Mouse (Mus musculus) kidney, embryonic 14.5 days (tissue): ENCODE measurements around the gene Cebpb. TPM values are rescaled to one million over a fixed set of nuclear protein-coding genes. Genes with fewer than 3 reads are reported as not detected.

Source experiments
- ATAC-seq: fragments of 200-750 bp; cut with Nextera tagmentation; 2 replicates; pipeline ENCODE4 v1.8.0; 2017; ENCODE audit warnings: moderate number of reproducible peaks, mild to moderate bottlenecking, moderate TSS enrichment, moderate library complexity; ENCODE audit not compliant: low FRiP score, low TSS enrichment
- H3K27ac ChIP-seq: fragments of 300-500 bp; sonication (generic); 2 replicates; pipeline ENCODE4 v1.5.1; 2014; ENCODE audit warnings: low read depth, mild to moderate bottlenecking, low read length, moderate library complexity, mixed read lengths
- H3K27me3 ChIP-seq: fragments of 300-500 bp; sonication (generic); 2 replicates; pipeline ENCODE4 v1.6.1; 2014; ENCODE audit warnings: mild to moderate bottlenecking, low read length; ENCODE audit not compliant: control insufficient read depth, insufficient read depth
- H3K36me3 ChIP-seq: fragments of 300-500 bp; sonication (generic); 2 replicates; pipeline ENCODE4 v1.6.1; 2014; ENCODE audit warnings: low read length, mixed read lengths; ENCODE audit not compliant: control insufficient read depth, insufficient read depth
- H3K4me1 ChIP-seq: fragments of 300-500 bp; sonication (generic); 2 replicates; pipeline ENCODE4 v1.6.1; 2014; ENCODE audit warnings: low read length, mixed read lengths; ENCODE audit not compliant: control insufficient read depth, insufficient read depth
- H3K4me2 ChIP-seq: fragments of 300-500 bp; sonication (generic); replicated peaks from 2 replicates; pipeline ENCODE4 v1.6.1; 2014; ENCODE audit warnings: low read depth, mild to moderate bottlenecking, low read length
- H3K4me3 ChIP-seq: fragments of 300-500 bp; sonication (generic); 2 replicates; pipeline ENCODE4 v1.5.1; 2014; ENCODE audit warnings: mild to moderate bottlenecking, low read length
- H3K9ac ChIP-seq: fragments of 300-500 bp; sonication (generic); 2 replicates; pipeline ENCODE4 v1.6.1; 2014; ENCODE audit warnings: low read depth, mild to moderate bottlenecking, low read length, moderate library complexity
- H3K9me3 ChIP-seq: fragments of 300-500 bp; sonication (generic); 2 replicates; pipeline ENCODE4 v1.6.1; 2016; ENCODE audit warnings: low read length; ENCODE audit not compliant: control insufficient read depth
- WGBS: fragments of 180-500 bp; shearing (Covaris S2); extraction: QIAGEN DNeasy Blood & Tissue Kit; methylation state at CpG from one replicate; pipeline ENCODE4 v1.1.7; 2014; 5-methylcytosine and 5-hydroxymethylcytosine counted together
- polyA plus RNA-seq: library from polyadenylated mRNA; unstranded; fragments of >200 nt; fragmentation: Nextera tagmentation; extraction: Ambion mirVana; gene quantifications from 2 replicates; pipeline ENCODE4 v1.2.1, GENCODE M21; 2014

Cebpb gene
- polyA plus RNA-seq, 1 experiment from 2014 or later, result 7.7 TPM

- Histone ChIP-seq H3K36me3 (no peaks in the 10 kb centered on the region), H3K9ac (0 out of 2 replicates have a peak overlapping the region, but pooled peaks have one; percentile 18), H3K27ac (no peak overlapping the region), H3K9me3 (no peaks in the 10 kb centered on the region), H3K4me3 (no peak overlapping the region), H3K4me2 (no peak overlapping the region), H3K4me1 (peaks cover 3% of the 10 kb centered on the region; the same call in 1 of the 2 replicates), H3K27me3 (no peaks in the 10 kb centered on the region)
- no peak for ATAC-seq
- 60% methylated on average over 11 of the region's 11 CpGs for WGBS
Measured at GRCm38 (mm10) chr2:167706183-167706939, 17.6 kb downstream of the Cebpb start.

DNA sequence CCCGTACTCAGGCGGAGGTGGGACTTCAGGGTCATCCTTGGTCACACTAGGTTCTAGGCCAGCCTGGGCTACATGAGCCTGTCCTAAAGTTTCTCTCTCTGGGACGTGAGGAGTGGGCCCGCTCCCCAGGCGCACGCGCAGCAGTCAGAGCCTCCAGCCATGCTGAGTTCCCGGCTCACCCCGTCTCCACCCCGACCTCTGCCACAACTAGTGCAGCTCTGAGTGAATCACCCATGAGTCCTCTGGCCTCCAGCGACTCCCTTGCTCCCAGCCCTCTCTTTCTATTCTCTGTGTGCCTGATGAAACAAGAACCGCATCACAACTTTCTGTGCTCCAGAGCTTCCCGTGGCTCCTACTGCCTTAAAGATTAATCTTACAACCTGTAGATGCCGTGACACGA is 19.7 kb downstream of the Cebpb start:
- no peak overlapping the region for H3K9ac ChIP-seq
- H3K4me2 ChIP-seq, result no peak overlapping the region
- no peak overlapping the region for H3K27ac ChIP-seq
- H3K4me1 ChIP-seq, result peaks cover 3% of the 10 kb centered on the region; the same call in 1 of the 2 replicates
- 49% methylated on average over 15 of the region's 15 CpGs for WGBS
- H3K9me3 ChIP-seq, result no peaks in the 10 kb centered on the region
- H3K27me3 ChIP-seq, result no peaks in the 10 kb centered on the region
- H3K36me3 ChIP-seq, result no peaks in the 10 kb centered on the region
- no peak for ATAC-seq
- H3K4me3 ChIP-seq, result no peak overlapping the region

DNA sequence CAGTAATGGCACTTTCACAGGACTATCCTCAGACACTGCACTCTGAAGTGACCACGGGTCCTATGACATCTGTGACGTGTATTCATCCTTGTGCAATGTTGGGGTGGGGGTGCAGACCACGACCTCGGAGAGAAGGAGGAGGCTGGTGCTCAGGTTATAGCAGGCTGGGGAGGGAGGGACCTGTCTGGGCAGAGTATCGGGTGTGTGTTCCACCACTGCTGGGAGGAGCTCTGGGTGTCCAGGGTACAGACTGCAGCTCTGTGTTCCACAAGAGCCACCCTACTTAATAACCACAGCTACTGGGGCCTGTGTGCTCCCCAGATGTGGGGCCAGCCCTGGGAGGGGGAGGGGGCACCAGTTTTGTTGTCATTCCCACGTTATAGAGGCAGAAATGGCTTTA is 21.3 kb downstream of the Cebpb start:
- no peak for ATAC-seq
- 43% methylated on average over 6 of the region's 6 CpGs for WGBS

GRCm38 (mm10) chr2:167710574-167710973 is 21.9 kb downstream of the Cebpb start:
- Histone ChIP-seq H3K4me1 (peaks cover 3% of the 10 kb centered on the region; the same call in 1 of the 2 replicates), H3K9ac (no peak overlapping the region)
- 69% methylated on average over 6 of the region's 6 CpGs for WGBS

More for the DNA sequence above, 21.3 kb downstream of the Cebpb start:
- Histone ChIP-seq H3K27ac (no peak overlapping the region), H3K4me3 (no peak overlapping the region), H3K27me3 (no peaks in the 10 kb centered on the region), H3K4me1 (peaks cover 3% of the 10 kb centered on the region; the same call in 1 of the 2 replicates), H3K9me3 (no peaks in the 10 kb centered on the region), H3K9ac (no peak overlapping the region), H3K36me3 (no peaks in the 10 kb centered on the region), H3K4me2 (no peak overlapping the region)

GRCm38 (mm10) chr2:167712872-167713821 is 24.4 kb downstream of the Cebpb start:
- peaks cover 3% of the 10 kb centered on the region; the same call in 1 of the 2 replicates for H3K4me1 ChIP-seq
- H3K27me3 ChIP-seq, result no peaks in the 10 kb centered on the region
- H3K36me3 ChIP-seq, result no peaks in the 10 kb centered on the region
- peak; percentile 69; the same call in 1 of the 2 replicates for ATAC-seq
- WGBS, result 61% methylated on average over 17 of the region's 23 CpGs
- no peak overlapping the region for H3K27ac ChIP-seq
- H3K9me3 ChIP-seq, result no peaks in the 10 kb centered on the region
- no peak overlapping the region for H3K9ac ChIP-seq
- no peak overlapping the region for H3K4me3 ChIP-seq
- H3K4me2 ChIP-seq, result no peak overlapping the region

More at GRCm38 (mm10) chr2:167710574-167710973, 21.9 kb downstream of the Cebpb start:
- Histone ChIP-seq H3K4me2 (no peak overlapping the region), H3K27ac (no peak overlapping the region), H3K9me3 (no peaks in the 10 kb centered on the region), H3K27me3 (no peaks in the 10 kb centered on the region), H3K4me3 (no peak overlapping the region), H3K36me3 (no peaks in the 10 kb centered on the region)
- no peak for ATAC-seq

DNA sequence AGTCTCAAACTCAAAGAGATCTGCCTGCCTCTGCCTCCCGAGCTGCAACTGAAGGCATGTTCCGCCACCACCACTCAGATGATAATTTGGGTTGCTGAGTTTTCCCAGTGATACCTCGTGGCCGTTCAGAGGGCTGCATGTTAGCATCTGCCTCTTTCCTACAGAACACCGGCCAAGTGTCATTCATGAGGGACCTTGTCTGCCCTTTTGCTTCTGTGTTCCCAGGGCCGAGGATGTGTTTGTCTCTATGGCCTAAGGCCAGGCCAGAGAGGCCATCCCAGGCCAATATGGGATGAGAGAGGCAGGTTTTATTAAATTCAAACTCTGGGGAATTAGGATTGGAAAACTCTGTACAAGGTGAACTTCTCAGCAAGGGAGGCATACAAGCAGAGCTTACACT is 25.6 kb downstream of the Cebpb start:
- Histone ChIP-seq H3K9me3 (no peaks in the 10 kb centered on the region), H3K9ac (no peak overlapping the region), H3K27me3 (no peaks in the 10 kb centered on the region), H3K4me1 (peaks cover 3% of the 10 kb centered on the region; the same call in 1 of the 2 replicates), H3K4me3 (no peak overlapping the region), H3K27ac (no peak overlapping the region), H3K4me2 (no peak overlapping the region), H3K36me3 (no peaks in the 10 kb centered on the region)
- ATAC-seq, result no peak
- WGBS, result 91% methylated on average over 6 of the region's 6 CpGs

GRCm38 (mm10) chr2:167715008-167715407 is 26.3 kb downstream of the Cebpb start:
- H3K4me3 ChIP-seq, result no peak overlapping the region
- H3K4me2 ChIP-seq, result no peak overlapping the region
- H3K36me3 ChIP-seq, result no peaks in the 10 kb centered on the region
- no peak overlapping the region for H3K9ac ChIP-seq
- no peaks in the 10 kb centered on the region for H3K27me3 ChIP-seq
- no peak for ATAC-seq
- H3K27ac ChIP-seq, result no peak overlapping the region
- peaks cover 2% of the 10 kb centered on the region; the same call in 1 of the 2 replicates for H3K4me1 ChIP-seq
- 68% methylated on average over 6 of the region's 6 CpGs for WGBS
- H3K9me3 ChIP-seq, result no peaks in the 10 kb centered on the region

DNA sequence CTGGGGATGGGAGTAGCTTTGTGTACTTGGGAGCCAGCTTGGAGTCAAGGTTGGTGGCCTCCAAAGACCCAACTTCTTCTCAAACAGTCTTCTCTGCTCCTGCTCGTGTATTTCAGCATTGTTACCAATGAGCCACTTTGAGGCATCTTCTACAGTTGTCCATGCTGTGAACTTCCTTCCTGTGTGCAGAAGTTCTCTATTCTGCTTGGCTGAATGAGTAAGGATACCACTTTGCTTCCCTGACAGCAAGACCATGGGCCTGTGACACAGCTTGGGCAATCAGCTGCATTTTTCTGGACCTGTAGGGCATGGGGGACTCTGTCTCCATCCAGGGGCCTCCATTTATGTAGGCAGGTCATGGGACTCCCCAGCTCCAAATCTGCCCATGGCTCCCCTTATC is 28.5 kb downstream of the Cebpb start:
- Histone ChIP-seq H3K36me3 (no peaks in the 10 kb centered on the region), H3K4me3 (no peak overlapping the region), H3K27me3 (no peaks in the 10 kb centered on the region), H3K4me1 (no peaks in the 10 kb centered on the region), H3K4me2 (no peak overlapping the region), H3K27ac (no peak overlapping the region), H3K9ac (no peak overlapping the region), H3K9me3 (no peaks in the 10 kb centered on the region)
- no peak for ATAC-seq
- 77% methylated on average over 1 of the region's 1 CpGs for WGBS
